Mouse (Mus musculus) limb, embryonic 12.5 days (tissue): Measurements from ENCODE around the gene Tmbim1. TPM values are rescaled to one million over a fixed set of nuclear protein-coding genes. Genes with fewer than 3 reads are reported as not detected.
"Not testable (repeated sequence)": the region's sequence is repeated elsewhere in the genome, so short reads cannot be mapped to it uniquely, and the experiment has no call there.

Experiments
- ATAC-seq: fragments of 200-750 bp; cut with Nextera tagmentation; 2 replicates; pipeline ENCODE4 v1.8.0; 2017; ENCODE audit warnings: low read depth, moderate TSS enrichment; ENCODE audit not compliant: insufficient number of reproducible peaks, insufficient read depth, low FRiP score, low TSS enrichment
- H3K27ac ChIP-seq: fragments of 300-500 bp; sonication (generic); 2 replicates; pipeline ENCODE4 v1.5.1; 2016; ENCODE audit warnings: mild to moderate bottlenecking, moderate library complexity
- H3K27me3 ChIP-seq: fragments of 300-500 bp; sonication (generic); 2 replicates; pipeline ENCODE4 v1.6.1; 2016; ENCODE audit warnings: mild to moderate bottlenecking, moderate library complexity
- H3K36me3 ChIP-seq: fragments of 300-500 bp; sonication (generic); 2 replicates; pipeline ENCODE4 v1.6.1; 2016; ENCODE audit warnings: mild to moderate bottlenecking, moderate library complexity
- H3K4me1 ChIP-seq: fragments of 300-500 bp; sonication (generic); replicated peaks from 2 replicates; pipeline ENCODE4 v1.6.1; 2016
- H3K4me2 ChIP-seq: fragments of 300-500 bp; sonication (generic); 2 replicates; pipeline ENCODE4 v1.6.1; 2016; ENCODE audit warnings: mild to moderate bottlenecking, moderate library complexity
- H3K4me3 ChIP-seq: fragments of 300-500 bp; sonication (generic); replicated peaks from 2 replicates; pipeline ENCODE4 v1.5.1; 2016; ENCODE audit warnings: mild to moderate bottlenecking
- H3K9ac ChIP-seq: fragments of 300-500 bp; sonication (generic); replicated peaks from 2 replicates; pipeline ENCODE4 v1.6.1; 2016; ENCODE audit warnings: mild to moderate bottlenecking, moderate library complexity
- H3K9me3 ChIP-seq: fragments of 300-500 bp; sonication (generic); 2 replicates; pipeline ENCODE4 v1.6.1; 2016; ENCODE audit warnings: mild to moderate bottlenecking, moderate library complexity
- WGBS: fragments of 180-500 bp; shearing (Covaris S2); methylation state at CpG from one replicate; pipeline ENCODE4 v1.1.7; 2016; 5-methylcytosine and 5-hydroxymethylcytosine counted together
- polyA plus RNA-seq: library from polyadenylated mRNA; unstranded; fragments of >200 nt; fragmentation: Nextera tagmentation; extraction: Ambion mirVana; gene quantifications from 2 replicates; pipeline ENCODE4 v1.2.1, GENCODE M21; 2016

The Tmbim1 gene
- polyA plus RNA-seq, 1 experiment from 2014 or later: 18.0 TPM

GRCm38 (mm10) chr1:74338626-74339025 is 33.2 kb upstream of the Tmbim1 start:
- Histone ChIP-seq H3K9me3 (no peaks in the 10 kb centered on the region), H3K4me1 (peaks cover 23% of the 10 kb centered on the region), H3K27me3 (no peaks in the 10 kb centered on the region), H3K27ac (no peak overlapping the region), H3K9ac (0 out of 2 replicates have a peak overlapping the region, but pooled peaks have one; percentile 12), H3K4me3 (no peak overlapping the region), H3K36me3 (peaks cover 9% of the 10 kb centered on the region; the same call in 1 of the 2 replicates), H3K4me2 (no peak overlapping the region)
- 67% methylated on average over 3 of the region's 4 CpGs for WGBS
- ATAC-seq: no peak

- peaks cover 9% of the 10 kb centered on the region; the same call in 1 of the 2 replicates for H3K36me3 ChIP-seq
- no peaks in the 10 kb centered on the region for H3K27me3 ChIP-seq
- WGBS: 87% methylated on average over 5 of the region's 5 CpGs
- no peak overlapping the region for H3K4me2 ChIP-seq
- no peak overlapping the region for H3K4me3 ChIP-seq
- H3K4me1 ChIP-seq: peaks cover 28% of the 10 kb centered on the region
- no peaks in the 10 kb centered on the region for H3K9me3 ChIP-seq
- ATAC-seq: no peak
- H3K9ac ChIP-seq: no peak overlapping the region
- no peak overlapping the region for H3K27ac ChIP-seq
These were observed 32.6 kb upstream of the Tmbim1 start for GRCm38 (mm10) chr1:74338013-74338412.

GRCm38 (mm10) chr1:74337241-74337771 is 31.9 kb upstream of the Tmbim1 start:
- no peak overlapping the region for H3K9ac ChIP-seq
- no peaks in the 10 kb centered on the region for H3K27me3 ChIP-seq
- peaks cover 9% of the 10 kb centered on the region; the same call in 1 of the 2 replicates for H3K36me3 ChIP-seq
- H3K4me2 ChIP-seq: no peak overlapping the region
- H3K27ac ChIP-seq: no peak overlapping the region
- no peak overlapping the region for H3K4me3 ChIP-seq
- no peaks in the 10 kb centered on the region for H3K9me3 ChIP-seq
- H3K4me1 ChIP-seq: peaks cover 27% of the 10 kb centered on the region
- 71% methylated on average over 3 of the region's 3 CpGs for WGBS
- no peak for ATAC-seq

GRCm38 (mm10) chr1:74335436-74336170 is 30.2 kb upstream of the Tmbim1 start:
- Histone ChIP-seq H3K27me3 (no peaks in the 10 kb centered on the region), H3K9me3 (no peaks in the 10 kb centered on the region), H3K27ac (no peak overlapping the region), H3K36me3 (peaks cover 9% of the 10 kb centered on the region; the same call in 1 of the 2 replicates), H3K9ac (no peak overlapping the region), H3K4me2 (no peak overlapping the region), H3K4me1 (peaks cover 33% of the 10 kb centered on the region), H3K4me3 (no peak overlapping the region)
- 75% methylated on average over 6 of the region's 6 CpGs for WGBS
- ATAC-seq: no peak

- H3K4me1 ChIP-seq: peaks cover 33% of the 10 kb centered on the region
- 57% methylated on average over 4 of the region's 4 CpGs for WGBS
- no peak for ATAC-seq
- H3K27ac ChIP-seq: no peak overlapping the region
- no peak overlapping the region for H3K9ac ChIP-seq
- H3K36me3 ChIP-seq: peaks cover 9% of the 10 kb centered on the region; the same call in 1 of the 2 replicates
- no peak overlapping the region for H3K4me3 ChIP-seq
- H3K9me3 ChIP-seq: no peaks in the 10 kb centered on the region
- no peak overlapping the region for H3K4me2 ChIP-seq
- H3K27me3 ChIP-seq: no peaks in the 10 kb centered on the region
These were observed 29.6 kb upstream of the Tmbim1 start for GRCm38 (mm10) chr1:74335033-74335432.

- no peaks in the 10 kb centered on the region for H3K27me3 ChIP-seq
- no peaks in the 10 kb centered on the region for H3K9me3 ChIP-seq
- H3K9ac ChIP-seq: no peak overlapping the region
- H3K4me3 ChIP-seq: no peak overlapping the region
- H3K4me2 ChIP-seq: no peak overlapping the region
- H3K4me1 ChIP-seq: peaks cover 33% of the 10 kb centered on the region
- 66% methylated on average over 3 of the region's 3 CpGs for WGBS
- no peak for ATAC-seq
- H3K36me3 ChIP-seq: peaks cover 9% of the 10 kb centered on the region; the same call in 1 of the 2 replicates
- no peak overlapping the region for H3K27ac ChIP-seq
These were observed 29.2 kb upstream of the Tmbim1 start for GRCm38 (mm10) chr1:74334607-74335006.

- Histone ChIP-seq H3K27ac (peak overlapping the region; percentile 79), H3K27me3 (no peaks in the 10 kb centered on the region), H3K9me3 (no peaks in the 10 kb centered on the region), H3K4me2 (peak overlapping the region; percentile 92), H3K36me3 (peaks cover 13% of the 10 kb centered on the region; the same call in 1 of the 2 replicates), H3K9ac (peak overlapping the region; percentile 63), H3K4me1 (peaks cover 26% of the 10 kb centered on the region), H3K4me3 (peak overlapping the region; percentile 56)
- 4% methylated on average over 9 of the region's 9 CpGs for WGBS
- ATAC-seq: no peak
These were observed 27.5 kb upstream of the Tmbim1 start for GRCm38 (mm10) chr1:74332930-74333329.

- peak overlapping the region; percentile 56 for H3K4me3 ChIP-seq
- ATAC-seq: peak; percentile 96
- peaks cover 26% of the 10 kb centered on the region for H3K4me1 ChIP-seq
- no peaks in the 10 kb centered on the region for H3K27me3 ChIP-seq
- H3K4me2 ChIP-seq: peak overlapping the region; percentile 92
- peak overlapping the region; percentile 63 for H3K9ac ChIP-seq
- WGBS: under 1% methylated on average over 36 of the region's 36 CpGs
- peak overlapping the region; percentile 79 for H3K27ac ChIP-seq
- H3K36me3 ChIP-seq: peaks cover 13% of the 10 kb centered on the region; the same call in 1 of the 2 replicates
- H3K9me3 ChIP-seq: no peaks in the 10 kb centered on the region
These were observed 26.9 kb upstream of the Tmbim1 start for GRCm38 (mm10) chr1:74332241-74332763.

- ATAC-seq: no peak
These were observed 25.7 kb upstream of the Tmbim1 start for GRCm38 (mm10) chr1:74331046-74331681.

GRCm38 (mm10) chr1:74329899-74330431 is 24.5 kb upstream of the Tmbim1 start:
- WGBS: 87% methylated on average over 7 of the region's 7 CpGs
- Histone ChIP-seq H3K27me3 (no peaks in the 10 kb centered on the region), H3K36me3 (peaks cover 4% of the 10 kb centered on the region; the same call in 1 of the 2 replicates), H3K4me2 (no peak overlapping the region), H3K9ac (no peak overlapping the region), H3K9me3 (no peaks in the 10 kb centered on the region), H3K4me1 (peaks cover 18% of the 10 kb centered on the region), H3K27ac (no peak overlapping the region), H3K4me3 (no peak overlapping the region)
- no peak for ATAC-seq

More at GRCm38 (mm10) chr1:74331046-74331681, 25.7 kb upstream of the Tmbim1 start:
- H3K27ac ChIP-seq: no peak overlapping the region
- H3K4me2 ChIP-seq: no peak overlapping the region
- no peaks in the 10 kb centered on the region for H3K27me3 ChIP-seq
- peaks cover 26% of the 10 kb centered on the region for H3K4me1 ChIP-seq
- H3K4me3 ChIP-seq: no peak overlapping the region
- H3K9me3 ChIP-seq: no peaks in the 10 kb centered on the region
- H3K9ac ChIP-seq: no peak overlapping the region
- 83% methylated on average over 4 of the region's 4 CpGs for WGBS
- peaks cover 9% of the 10 kb centered on the region; the same call in 1 of the 2 replicates for H3K36me3 ChIP-seq

- not testable (repeated sequence) for H3K9ac ChIP-seq, H3K9me3 ChIP-seq, ATAC-seq, H3K4me1 ChIP-seq, H3K36me3 ChIP-seq, H3K27me3 ChIP-seq, H3K27ac ChIP-seq, H3K4me3 ChIP-seq, H3K4me2 ChIP-seq
- WGBS: 71% methylated on average over 2 of the region's 2 CpGs
These were observed 21.5 kb upstream of the Tmbim1 start for GRCm38 (mm10) chr1:74326916-74327315.
